Mouse (Mus musculus) liver, embryonic 12.5 days (tissue): Measurements from ENCODE around the gene Krt17. TPM values are rescaled to one million over a fixed set of nuclear protein-coding genes. Genes with fewer than 3 reads are reported as not detected.

ENCODE experiments used
- ATAC-seq: fragments of 200-750 bp; cut with Nextera tagmentation; 2 replicates; pipeline ENCODE4 v1.8.0; 2017; ENCODE audit warnings: moderate number of reproducible peaks, mild to moderate bottlenecking, moderate library complexity
- H3K27ac ChIP-seq: fragments of 300-500 bp; sonication (generic); 2 replicates; pipeline ENCODE4 v1.5.1; 2016; ENCODE audit warnings: mild to moderate bottlenecking
- H3K27me3 ChIP-seq: fragments of 300-500 bp; sonication (generic); replicated peaks from 2 replicates; pipeline ENCODE4 v1.6.1; 2016; ENCODE audit warnings: mild to moderate bottlenecking, moderate library complexity
- H3K36me3 ChIP-seq: fragments of 300-500 bp; sonication (generic); 2 replicates; pipeline ENCODE4 v1.6.1; 2016; ENCODE audit warnings: mild to moderate bottlenecking, moderate library complexity
- H3K4me1 ChIP-seq: fragments of 300-500 bp; sonication (generic); 2 replicates; pipeline ENCODE4 v1.6.1; 2016
- H3K4me2 ChIP-seq: fragments of 300-500 bp; sonication (generic); 2 replicates; pipeline ENCODE4 v1.6.1; 2016; ENCODE audit warnings: mild to moderate bottlenecking, moderate library complexity
- H3K4me3 ChIP-seq: fragments of 300-500 bp; sonication (generic); 2 replicates; pipeline ENCODE4 v1.5.1; 2016; ENCODE audit warnings: mild to moderate bottlenecking, moderate library complexity
- H3K9ac ChIP-seq: fragments of 300-500 bp; sonication (generic); 2 replicates; pipeline ENCODE4 v1.6.1; 2016; ENCODE audit warnings: mild to moderate bottlenecking, moderate library complexity
- H3K9me3 ChIP-seq: fragments of 300-500 bp; sonication (generic); replicated peaks from 2 replicates; pipeline ENCODE4 v1.6.1; 2016; ENCODE audit warnings: mild to moderate bottlenecking, moderate library complexity
- WGBS: fragments of 180-500 bp; shearing (Covaris S2); methylation state at CpG from one replicate; pipeline ENCODE4 v1.1.7; 2016; ENCODE audit not compliant: insufficient replicate concordance; 5-methylcytosine and 5-hydroxymethylcytosine counted together
- polyA plus RNA-seq: library from polyadenylated mRNA; unstranded; fragments of >200 nt; fragmentation: Nextera tagmentation; extraction: Ambion mirVana; gene quantifications from 2 replicates; pipeline ENCODE4 v1.2.1, GENCODE M21; 2016

The Krt17 gene
- polyA plus RNA-seq, 1 experiment from 2014 or later, result 0.27 TPM

GRCm38 (mm10) chr11:100284988-100285387, 24.2 kb upstream of the Krt17 start:
- no peak overlapping the region for H3K27ac ChIP-seq
- peaks cover 5% of the 10 kb centered on the region; the same call in 1 of the 2 replicates for H3K4me1 ChIP-seq
- 0 out of 2 replicates have a peak, but pooled peaks cover 3% of the 10 kb centered on the region for H3K27me3 ChIP-seq
- WGBS, result 63% methylated on average over 4 of the region's 4 CpGs
- H3K36me3 ChIP-seq, result no peaks in the 10 kb centered on the region
- H3K4me3 ChIP-seq, result no peak overlapping the region
- no peak for ATAC-seq
- no peak overlapping the region for H3K9ac ChIP-seq
- no peak overlapping the region for H3K4me2 ChIP-seq
- no peaks in the 10 kb centered on the region for H3K9me3 ChIP-seq

- Histone ChIP-seq H3K27me3 (0 out of 2 replicates have a peak, but pooled peaks cover 2% of the 10 kb centered on the region), H3K4me2 (no peak overlapping the region), H3K4me1 (no peaks in the 10 kb centered on the region), H3K9me3 (no peaks in the 10 kb centered on the region), H3K4me3 (no peak overlapping the region), H3K36me3 (no peaks in the 10 kb centered on the region), H3K27ac (no peak overlapping the region), H3K9ac (no peak overlapping the region)
- ATAC-seq, result no peak
- WGBS, result 20% methylated on average over 10 of the region's 10 CpGs
Observed at GRCm38 (mm10) chr11:100282549-100282948, 21.7 kb upstream of the Krt17 start.

GRCm38 (mm10) chr11:100281596-100282544, 21.0 kb upstream of the Krt17 start:
- Histone ChIP-seq H3K36me3 (no peaks in the 10 kb centered on the region), H3K9me3 (no peaks in the 10 kb centered on the region), H3K9ac (no peak overlapping the region), H3K27ac (no peak overlapping the region), H3K4me2 (no peak overlapping the region), H3K4me1 (no peaks in the 10 kb centered on the region), H3K4me3 (no peak overlapping the region), H3K27me3 (no peaks in the 10 kb centered on the region)
- ATAC-seq, result no peak
- 23% methylated on average over 11 of the region's 11 CpGs for WGBS

- H3K9me3 ChIP-seq, result no peaks in the 10 kb centered on the region
- H3K4me1 ChIP-seq, result no peaks in the 10 kb centered on the region
- no peak overlapping the region for H3K4me3 ChIP-seq
- ATAC-seq, result no peak
- no peaks in the 10 kb centered on the region for H3K36me3 ChIP-seq
- H3K27ac ChIP-seq, result no peak overlapping the region
- 42% methylated on average over 5 of the region's 5 CpGs for WGBS
- H3K9ac ChIP-seq, result no peak overlapping the region
- H3K4me2 ChIP-seq, result no peak overlapping the region
- H3K27me3 ChIP-seq, result no peaks in the 10 kb centered on the region
Observed at GRCm38 (mm10) chr11:100278759-100279158, 17.9 kb upstream of the Krt17 start.

- WGBS, result 53% methylated on average over 15 of the region's 15 CpGs
- Histone ChIP-seq H3K27ac (no peak overlapping the region), H3K4me1 (no peaks in the 10 kb centered on the region), H3K9ac (no peak overlapping the region), H3K9me3 (no peaks in the 10 kb centered on the region), H3K4me3 (no peak overlapping the region), H3K27me3 (no peaks in the 10 kb centered on the region), H3K4me2 (no peak overlapping the region), H3K36me3 (no peaks in the 10 kb centered on the region)
- ATAC-seq, result no peak
Observed at GRCm38 (mm10) chr11:100277726-100278480, 17.1 kb upstream of the Krt17 start.

GRCm38 (mm10) chr11:100275466-100275865, 14.6 kb upstream of the Krt17 start:
- Histone ChIP-seq H3K4me3 (no peak overlapping the region), H3K36me3 (no peaks in the 10 kb centered on the region), H3K27ac (no peak overlapping the region), H3K4me1 (no peaks in the 10 kb centered on the region), H3K27me3 (peaks cover 5% of the 10 kb centered on the region), H3K9ac (no peak overlapping the region), H3K4me2 (no peak overlapping the region), H3K9me3 (no peaks in the 10 kb centered on the region)
- ATAC-seq, result no peak
- WGBS, result 50% methylated on average over 5 of the region's 5 CpGs

- no peaks in the 10 kb centered on the region for H3K4me1 ChIP-seq
- H3K9me3 ChIP-seq, result no peaks in the 10 kb centered on the region
- H3K27ac ChIP-seq, result no peak overlapping the region
- H3K27me3 ChIP-seq, result peaks cover 5% of the 10 kb centered on the region
- H3K4me2 ChIP-seq, result no peak overlapping the region
- no peak overlapping the region for H3K4me3 ChIP-seq
- ATAC-seq, result no peak
- WGBS, result 62% methylated on average over 7 of the region's 7 CpGs
- no peak overlapping the region for H3K9ac ChIP-seq
- H3K36me3 ChIP-seq, result no peaks in the 10 kb centered on the region
Observed at GRCm38 (mm10) chr11:100274719-100275118, 13.9 kb upstream of the Krt17 start.

- Histone ChIP-seq H3K27me3 (peaks cover 5% of the 10 kb centered on the region), H3K4me3 (no peak overlapping the region), H3K36me3 (no peaks in the 10 kb centered on the region), H3K9me3 (no peaks in the 10 kb centered on the region), H3K4me1 (no peaks in the 10 kb centered on the region), H3K9ac (no peak overlapping the region), H3K27ac (no peak overlapping the region), H3K4me2 (no peak overlapping the region)
- 46% methylated on average over 1 of the region's 1 CpGs for WGBS
- no peak for ATAC-seq
Observed at GRCm38 (mm10) chr11:100271878-100272277, 11.0 kb upstream of the Krt17 start.

GRCm38 (mm10) chr11:100269821-100270332, 9.0 kb upstream of the Krt17 start, which contains the start of gene Krt42:
Krt42 (minus strand) TSS chr11:100269871.
- H3K36me3 ChIP-seq, result no peaks in the 10 kb centered on the region
- H3K4me1 ChIP-seq, result no peaks in the 10 kb centered on the region

GRCm38 (mm10) chr11:100262058-100262980, 1.5 kb upstream of the Krt17 start:
- H3K27ac ChIP-seq, result no peak overlapping the region
- no peaks in the 10 kb centered on the region for H3K4me1 ChIP-seq
- H3K4me3 ChIP-seq, result no peak overlapping the region
- no peaks in the 10 kb centered on the region for H3K36me3 ChIP-seq
- WGBS, result 16% methylated on average over 13 of the region's 13 CpGs
- H3K27me3 ChIP-seq, result peaks cover 3% of the 10 kb centered on the region; the same call in 1 of the 2 replicates
- H3K4me2 ChIP-seq, result no peak overlapping the region
- H3K9me3 ChIP-seq, result no peaks in the 10 kb centered on the region
- no peak overlapping the region for H3K9ac ChIP-seq
- ATAC-seq, result no peak

More at GRCm38 (mm10) chr11:100269821-100270332, 9.0 kb upstream of the Krt17 start, which contains the start of gene Krt42:
- Histone ChIP-seq H3K9ac (no peak within 1 kb of the TSS), H3K27me3 (peaks cover 5% of the 10 kb centered on the region), H3K4me2 (no peak within 1 kb of the TSS), H3K27ac (no peak within 1 kb of the TSS), H3K4me3 (no peak within 1 kb of the TSS), H3K9me3 (no peaks in the 10 kb centered on the region)
- 68% methylated on average over 7 of the region's 7 CpGs for WGBS
- no peak for ATAC-seq

- ATAC-seq, result no peak
- Histone ChIP-seq H3K9ac (no peak overlapping the region), H3K4me1 (no peaks in the 10 kb centered on the region), H3K4me2 (no peak overlapping the region), H3K27ac (no peak overlapping the region), H3K9me3 (no peaks in the 10 kb centered on the region), H3K4me3 (no peak overlapping the region), H3K27me3 (peaks cover 3% of the 10 kb centered on the region; the same call in 1 of the 2 replicates), H3K36me3 (no peaks in the 10 kb centered on the region)
- WGBS, result 66% methylated on average over 9 of the region's 9 CpGs
Observed at GRCm38 (mm10) chr11:100261235-100261605, 391 bp upstream of the Krt17 start.
